Mouse (Mus musculus) heart, embryonic 14.5 days (tissue): ENCODE measurements around the gene 1700012B07Rik. TPM values are rescaled to one million over a fixed set of nuclear protein-coding genes. Genes with fewer than 3 reads are reported as not detected.

Source experiments
- ATAC-seq: fragments of 200-750 bp; cut with Nextera tagmentation; 2 replicates; pipeline ENCODE4 v1.8.0; 2017; ENCODE audit warnings: low read depth, moderate TSS enrichment; ENCODE audit not compliant: insufficient number of reproducible peaks, insufficient read depth, low FRiP score
- H3K27ac ChIP-seq, 2 experiments: fragments of 200-500 bp in 1 of 2; fragments of 300-500 bp in 1 of 2; sonication (generic) in 1 of 2; replicated peaks in 1 of 2; 2 replicates each; pipeline ENCODE4 v1.5.1; 2012 to 2014; ENCODE audit warnings: low read depth in 2 of 2, low read length in 2 of 2, control low read depth in 1 of 2, mild to moderate bottlenecking in 1 of 2, mixed read lengths in 1 of 2; ENCODE audit not compliant: control insufficient read depth in 1 of 2, insufficient read depth in 1 of 2
- H3K27me3 ChIP-seq: fragments of 300-500 bp; sonication (generic); 2 replicates; pipeline ENCODE4 v1.6.1; 2014; ENCODE audit warnings: mild to moderate bottlenecking, low read length, control low read depth; ENCODE audit not compliant: control insufficient read depth, insufficient read depth
- H3K36me3 ChIP-seq: fragments of 300-500 bp; sonication (generic); 2 replicates; pipeline ENCODE4 v1.6.1; 2014; ENCODE audit warnings: mild to moderate bottlenecking, control low read depth, low read length, mixed read lengths; ENCODE audit not compliant: control insufficient read depth, insufficient read depth
- H3K4me1 ChIP-seq, 2 experiments: fragments of 200-500 bp in 1 of 2; fragments of 300-500 bp in 1 of 2; sonication (generic) in 1 of 2; 2 replicates each; pipeline ENCODE4 v1.6.1; 2012 to 2014; ENCODE audit warnings: low read length in 2 of 2, control low read depth in 1 of 2, mixed read lengths in 1 of 2; ENCODE audit not compliant: control insufficient read depth in 2 of 2, insufficient read depth in 2 of 2
- H3K4me2 ChIP-seq: fragments of 300-500 bp; sonication (generic); 2 replicates; pipeline ENCODE4 v1.6.1; 2014; ENCODE audit warnings: mild to moderate bottlenecking, low read length
- H3K4me3 ChIP-seq, 2 experiments: fragments of 200-500 bp in 1 of 2; fragments of 300-500 bp in 1 of 2; sonication (generic) in 1 of 2; 2 replicates each; pipeline ENCODE4 v1.5.1; 2012 to 2014; ENCODE audit warnings: low read length in 2 of 2, mild to moderate bottlenecking in 2 of 2, control low read depth in 1 of 2, low read depth in 1 of 2, moderate library complexity in 1 of 2; ENCODE audit not compliant: control insufficient read depth in 1 of 2, insufficient read depth in 1 of 2
- H3K9ac ChIP-seq: fragments of 300-500 bp; sonication (generic); 2 replicates; pipeline ENCODE4 v1.6.1; 2014; ENCODE audit warnings: mild to moderate bottlenecking, low read length
- H3K9me3 ChIP-seq: fragments of 300-500 bp; sonication (generic); 2 replicates; pipeline ENCODE4 v1.6.1; 2016; ENCODE audit warnings: low read length, control low read depth; ENCODE audit not compliant: control insufficient read depth
- WGBS: fragments of 180-500 bp; shearing (Covaris S2); extraction: QIAGEN DNeasy Blood & Tissue Kit; methylation state at CpG from one replicate; pipeline ENCODE4 v1.1.7; 2014; 5-methylcytosine and 5-hydroxymethylcytosine counted together
- polyA plus RNA-seq: library from polyadenylated mRNA; unstranded; fragments of >200 nt; fragmentation: Nextera tagmentation; extraction: Ambion mirVana; gene quantifications from 2 replicates; pipeline ENCODE4 v1.2.1, GENCODE M21; 2014

The 1700012B07Rik gene
- polyA plus RNA-seq, 1 experiment from 2014 or later, result not detected

DNA sequence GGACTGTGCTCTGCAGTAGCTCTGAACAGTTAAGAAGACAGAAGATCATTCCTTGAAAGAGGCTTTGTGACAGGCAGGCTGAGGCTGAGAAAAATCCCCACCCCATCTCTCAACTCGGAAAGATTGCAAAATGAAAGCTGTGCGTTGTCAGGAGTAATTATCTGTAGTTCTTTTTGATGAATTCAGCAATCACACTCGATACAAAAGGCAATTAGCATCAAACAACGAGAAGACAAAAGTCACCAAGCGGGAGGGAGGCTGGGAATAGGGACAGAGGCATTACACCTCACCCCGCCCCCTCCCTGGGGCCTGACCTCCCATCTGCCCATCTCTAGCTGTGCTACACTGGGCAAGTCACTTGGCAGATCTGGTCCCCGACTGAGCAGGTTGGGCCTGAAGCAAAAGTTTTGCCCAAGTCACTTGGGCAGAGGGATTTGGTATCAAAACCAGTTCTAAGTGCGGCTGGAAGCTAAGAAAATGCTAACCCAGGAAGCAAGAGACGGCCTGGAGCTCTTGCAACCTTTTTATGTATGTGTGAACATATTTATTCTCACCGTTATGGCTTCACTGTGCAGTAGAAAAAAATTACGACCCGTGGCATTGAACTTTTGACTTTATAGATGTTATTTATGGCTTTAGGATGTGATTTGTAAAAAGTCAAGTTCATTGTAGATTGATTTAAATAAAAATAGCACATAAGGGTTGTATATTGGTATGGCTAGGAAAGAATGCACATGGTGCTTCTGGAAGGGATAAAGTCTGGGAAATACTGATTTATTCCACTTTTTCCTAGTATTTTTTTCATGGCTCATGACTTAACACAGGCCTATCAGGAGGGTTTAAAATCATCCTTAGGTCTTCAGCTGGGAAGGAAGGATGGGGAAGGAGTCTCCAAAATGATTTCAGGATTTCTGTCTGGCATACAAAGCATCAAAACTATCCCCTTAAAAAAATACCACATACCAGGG is 75.9 kb downstream of the 1700012B07Rik start:
- Histone ChIP-seq H3K27me3 (no peaks in the 10 kb centered on the region), H3K27ac (no peak overlapping the region), H3K4me1 (no peaks in the 10 kb centered on the region), H3K9ac (no peak overlapping the region), H3K36me3 (no peaks in the 10 kb centered on the region), H3K4me2 (no peak overlapping the region), H3K4me3 (no peak overlapping the region), H3K9me3 (no peaks in the 10 kb centered on the region)
- 59% methylated on average over 12 of the region's 12 CpGs for WGBS
- ATAC-seq, result no peak

DNA sequence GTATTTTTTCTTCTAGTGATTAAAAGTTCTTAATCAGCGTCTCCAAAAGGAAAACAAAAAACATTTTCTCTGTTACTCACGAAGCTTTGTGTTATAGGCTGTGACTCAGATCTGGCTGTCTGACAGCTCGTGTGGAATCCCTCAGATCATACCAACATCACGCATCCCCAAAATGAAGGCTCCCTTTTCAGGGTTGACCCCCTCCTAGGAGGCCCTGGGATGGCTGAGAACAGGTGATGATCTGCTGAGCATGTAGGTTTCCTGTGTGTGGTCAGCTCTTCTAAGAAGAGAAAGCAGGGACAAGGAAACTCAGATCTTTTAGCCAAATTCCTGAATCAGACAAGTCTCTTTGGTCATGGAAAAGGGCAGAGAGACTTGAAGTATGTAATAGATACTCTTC is 82.6 kb downstream of the 1700012B07Rik start:
- 61% methylated on average over 4 of the region's 4 CpGs for WGBS
- H3K9ac ChIP-seq, result no peak overlapping the region
- H3K9me3 ChIP-seq, result no peaks in the 10 kb centered on the region
- H3K4me1 ChIP-seq, result no peaks in the 10 kb centered on the region
- ATAC-seq, result no peak
- no peak overlapping the region for H3K4me3 ChIP-seq
- no peak overlapping the region for H3K27ac ChIP-seq
- H3K4me2 ChIP-seq, result no peak overlapping the region
- H3K36me3 ChIP-seq, result no peaks in the 10 kb centered on the region
- no peaks in the 10 kb centered on the region for H3K27me3 ChIP-seq

DNA sequence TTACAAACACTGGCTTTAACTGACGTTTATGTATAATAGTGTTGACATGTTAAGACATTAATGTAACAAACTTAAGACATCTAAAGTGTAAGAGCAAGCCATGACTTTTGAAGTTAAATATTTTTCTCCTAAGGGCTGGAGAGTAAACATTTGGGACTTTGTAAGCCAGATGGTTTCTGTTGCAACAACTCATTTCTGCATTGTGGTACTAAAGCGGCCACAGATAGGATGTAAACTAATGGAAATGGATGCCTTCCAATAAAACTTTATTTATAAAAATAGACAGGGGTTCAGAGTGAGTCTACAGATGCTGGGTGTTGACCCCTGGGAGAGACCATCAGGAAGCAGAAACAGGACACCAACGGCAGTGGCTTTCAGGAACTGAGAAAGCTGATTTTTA is 89.9 kb downstream of the 1700012B07Rik start:
- Histone ChIP-seq H3K4me1 (no peaks in the 10 kb centered on the region), H3K4me3 (no peak overlapping the region), H3K36me3 (no peaks in the 10 kb centered on the region), H3K4me2 (no peak overlapping the region), H3K27ac (no peak overlapping the region), H3K9ac (no peak overlapping the region), H3K9me3 (no peaks in the 10 kb centered on the region), H3K27me3 (no peaks in the 10 kb centered on the region)
- ATAC-seq, result no peak
- 66% methylated on average over 3 of the region's 3 CpGs for WGBS

Other genes with a start within 250 kb of the 1700012B07Rik start
- gene Wipi1, start 216.1 kb downstream of the 1700012B07Rik start, polyA plus RNA-seq, result 31.5 and 32.3 TPM in 2 replicates
- 492 and 510 TPM in 2 replicates for gene Prkar1a, start 178.6 kb downstream of the 1700012B07Rik start, polyA plus RNA-seq
- 2.1 and 2.6 TPM in 2 replicates for gene Fam20a, start 105.8 kb downstream of the 1700012B07Rik start, polyA plus RNA-seq
- gene Abca8b, start 167.8 kb upstream of the 1700012B07Rik start, polyA plus RNA-seq, result 0.96 and 1.1 TPM in 2 replicates